Mouse (Mus musculus): Measurements from ENCODE around the gene Sh3pxd2a. TPM values are rescaled to one million over a fixed set of nuclear protein-coding genes. Genes with fewer than 3 reads are reported as not detected.

Gene Sh3pxd2a
- polyA plus RNA-seq, 1 experiment from 2014 or later = 1.8 TPM

- 0 out of 2 replicates have a peak, but pooled peaks cover 3% of the 10 kb centered on the region for H3K4me1 ChIP-seq
- WGBS = 77% methylated on average over 15 of the region's 15 CpGs
- no peak overlapping the region for H3K4me3 ChIP-seq
- 0 out of 2 replicates have a peak, but pooled peaks cover 2% of the 10 kb centered on the region for H3K27me3 ChIP-seq (ENCODE audit: poor library complexity, severe bottlenecking)
- no peak overlapping the region for H3K27ac ChIP-seq
- H3K36me3 ChIP-seq (replicated peaks) = no peaks in the 10 kb centered on the region
- no peak for DNase-seq (ENCODE audit: extremely low spot score, low spot score)
- no peaks in the 10 kb centered on the region for H3K9me3 ChIP-seq
Observed at GRCm38 (mm10) chr19:47222841-47223557, 241.2 kb downstream of the Sh3pxd2a start.

GRCm38 (mm10) chr19:47222154-47222840 lies 241.9 kb downstream of the Sh3pxd2a start:
- Histone ChIP-seq H3K4me3 (no peak overlapping the region), H3K9me3 (no peaks in the 10 kb centered on the region), H3K27ac (no peak overlapping the region), H3K4me1 (0 out of 2 replicates have a peak, but pooled peaks cover 3% of the 10 kb centered on the region), H3K27me3 (ENCODE audit: poor library complexity, severe bottlenecking) (0 out of 2 replicates have a peak, but pooled peaks cover 5% of the 10 kb centered on the region), H3K36me3 (replicated peaks) (no peaks in the 10 kb centered on the region)
- WGBS = 91% methylated on average over 8 of the region's 8 CpGs
- DNase-seq (ENCODE audit: extremely low spot score, low spot score) = no peak

GRCm38 (mm10) chr19:47221500-47222153 lies 242.6 kb downstream of the Sh3pxd2a start:
- no peak overlapping the region for H3K4me3 ChIP-seq
- WGBS = 85% methylated on average over 7 of the region's 7 CpGs
- no peak for DNase-seq (ENCODE audit: extremely low spot score, low spot score)
- no peaks in the 10 kb centered on the region for H3K9me3 ChIP-seq
- no peak overlapping the region for H3K27ac ChIP-seq
- H3K36me3 ChIP-seq (replicated peaks) = no peaks in the 10 kb centered on the region
- 0 out of 2 replicates have a peak, but pooled peaks cover 5% of the 10 kb centered on the region for H3K27me3 ChIP-seq (ENCODE audit: poor library complexity, severe bottlenecking)
- 0 out of 2 replicates have a peak, but pooled peaks cover 3% of the 10 kb centered on the region for H3K4me1 ChIP-seq

- DNase-seq (ENCODE audit: extremely low spot score, low spot score) = no peak
- H3K4me1 ChIP-seq = 0 out of 2 replicates have a peak, but pooled peaks cover 3% of the 10 kb centered on the region
- no peaks in the 10 kb centered on the region for H3K9me3 ChIP-seq
- no peak overlapping the region for H3K4me3 ChIP-seq
- H3K27ac ChIP-seq = no peak overlapping the region
- H3K27me3 ChIP-seq (ENCODE audit: poor library complexity, severe bottlenecking) = 0 out of 2 replicates have a peak, but pooled peaks cover 5% of the 10 kb centered on the region
- 79% methylated on average over 4 of the region's 4 CpGs for WGBS
- no peaks in the 10 kb centered on the region for H3K36me3 ChIP-seq (replicated peaks)
Observed at GRCm38 (mm10) chr19:47221006-47221405, 243.2 kb downstream of the Sh3pxd2a start.

GRCm38 (mm10) chr19:47220232-47220631 lies 244.0 kb downstream of the Sh3pxd2a start:
- WGBS = 92% methylated on average over 2 of the region's 2 CpGs
- DNase-seq (ENCODE audit: extremely low spot score, low spot score) = no peak
- H3K27ac ChIP-seq = no peak overlapping the region
- no peaks in the 10 kb centered on the region for H3K36me3 ChIP-seq (replicated peaks)
- H3K4me1 ChIP-seq = 0 out of 2 replicates have a peak, but pooled peaks cover 3% of the 10 kb centered on the region
- no peak overlapping the region for H3K4me3 ChIP-seq
- 0 out of 2 replicates have a peak, but pooled peaks cover 5% of the 10 kb centered on the region for H3K27me3 ChIP-seq (ENCODE audit: poor library complexity, severe bottlenecking)
- no peaks in the 10 kb centered on the region for H3K9me3 ChIP-seq

GRCm38 (mm10) chr19:47219622-47220021 lies 244.6 kb downstream of the Sh3pxd2a start:
- WGBS = 92% methylated on average over 4 of the region's 4 CpGs
- Histone ChIP-seq H3K4me1 (0 out of 2 replicates have a peak, but pooled peaks cover 3% of the 10 kb centered on the region), H3K36me3 (replicated peaks) (no peaks in the 10 kb centered on the region), H3K27me3 (ENCODE audit: poor library complexity, severe bottlenecking) (0 out of 2 replicates have a peak, but pooled peaks cover 5% of the 10 kb centered on the region), H3K9me3 (no peaks in the 10 kb centered on the region), H3K27ac (no peak overlapping the region), H3K4me3 (no peak overlapping the region)
- no peak for DNase-seq (ENCODE audit: extremely low spot score, low spot score)

GRCm38 (mm10) chr19:47216766-47217165 lies 247.4 kb downstream of the Sh3pxd2a start:
- no peak for DNase-seq (ENCODE audit: extremely low spot score, low spot score)
- peaks cover 4% of the 10 kb centered on the region for H3K4me1 ChIP-seq
- H3K36me3 ChIP-seq (replicated peaks) = no peaks in the 10 kb centered on the region
- no peaks in the 10 kb centered on the region for H3K9me3 ChIP-seq
- H3K4me3 ChIP-seq = no peak overlapping the region
- WGBS = 90% methylated on average over 5 of the region's 5 CpGs
- no peak overlapping the region for H3K27ac ChIP-seq
- 0 out of 2 replicates have a peak, but pooled peaks cover 5% of the 10 kb centered on the region for H3K27me3 ChIP-seq (ENCODE audit: poor library complexity, severe bottlenecking)

- no peak for DNase-seq (ENCODE audit: extremely low spot score, low spot score)
- Histone ChIP-seq H3K4me1 (peaks cover 4% of the 10 kb centered on the region), H3K9me3 (no peaks in the 10 kb centered on the region), H3K27ac (no peak overlapping the region), H3K4me3 (no peak overlapping the region), H3K36me3 (replicated peaks) (no peaks in the 10 kb centered on the region), H3K27me3 (ENCODE audit: poor library complexity, severe bottlenecking) (0 out of 2 replicates have a peak, but pooled peaks cover 5% of the 10 kb centered on the region)
- WGBS = 58% methylated on average over 1 of the region's 1 CpGs
Observed at GRCm38 (mm10) chr19:47213470-47213869, 250.7 kb downstream of the Sh3pxd2a start.

- DNase-seq (ENCODE audit: extremely low spot score, low spot score) = no peak
- peaks cover 4% of the 10 kb centered on the region for H3K4me1 ChIP-seq
- H3K9me3 ChIP-seq = no peaks in the 10 kb centered on the region
- H3K4me3 ChIP-seq = no peak overlapping the region
- 80% methylated on average over 7 of the region's 7 CpGs for WGBS
- H3K27ac ChIP-seq = no peak overlapping the region
- no peaks in the 10 kb centered on the region for H3K27me3 ChIP-seq (ENCODE audit: poor library complexity, severe bottlenecking)
- H3K36me3 ChIP-seq (replicated peaks) = no peaks in the 10 kb centered on the region
Observed at GRCm38 (mm10) chr19:47212401-47212800, 251.8 kb downstream of the Sh3pxd2a start.

- H3K4me3 ChIP-seq = no peak overlapping the region
- WGBS = 85% methylated on average over 10 of the region's 10 CpGs
- H3K4me1 ChIP-seq = peaks cover 4% of the 10 kb centered on the region
- no peaks in the 10 kb centered on the region for H3K9me3 ChIP-seq
- H3K27me3 ChIP-seq (ENCODE audit: poor library complexity, severe bottlenecking) = no peaks in the 10 kb centered on the region
- H3K36me3 ChIP-seq (replicated peaks) = no peaks in the 10 kb centered on the region
- no peak for DNase-seq (ENCODE audit: extremely low spot score, low spot score)
- no peak overlapping the region for H3K27ac ChIP-seq
Observed at GRCm38 (mm10) chr19:47211609-47212312, 252.4 kb downstream of the Sh3pxd2a start.

GRCm38 (mm10) chr19:47210432-47210831 lies 253.8 kb downstream of the Sh3pxd2a start:
- Histone ChIP-seq H3K9me3 (no peaks in the 10 kb centered on the region), H3K4me3 (no peak overlapping the region), H3K4me1 (peaks cover 4% of the 10 kb centered on the region), H3K36me3 (replicated peaks) (no peaks in the 10 kb centered on the region), H3K27ac (no peak overlapping the region), H3K27me3 (ENCODE audit: poor library complexity, severe bottlenecking) (no peaks in the 10 kb centered on the region)
- WGBS = 96% methylated on average over 4 of the region's 4 CpGs
- no peak for DNase-seq (ENCODE audit: extremely low spot score, low spot score)

All from forebrain, embryonic 10.5 days (tissue).